In genomic region chr12:39587204-39587909, GRCm38 (mm10) we compare ENCODE assay signal across 22 mouse cellular contexts.
DNase-seq lines count a peak whose midpoint lies in the region; ATAC-seq lines count a peak whose summit lies in the region.
"Had no signal": no experiment of that assay in that cellular context is flagged by ENCODE, and none has a peak within 500 bp of the region (broad histone marks: within the 10 kb centered on the region; RNA-seq: fewer than 3 reads in every experiment).

No protein-coding gene starts in this region.

- H3K36me3 ChIP-seq in forebrain, embryonic 13.5 days (ENCODE audit: poor library complexity, severe bottlenecking), result no peaks in the 10 kb centered on the region
- H3K36me3 ChIP-seq in forebrain, embryonic 10.5 days (replicated peaks), result no peaks in the 10 kb centered on the region
- no peaks in the 10 kb centered on the region for H3K36me3 ChIP-seq in hindbrain, embryonic 15.5 days
- no peaks in the 10 kb centered on the region for H3K36me3 ChIP-seq in hindbrain, embryonic 12.5 days
- H3K36me3 ChIP-seq: G1E; kidney, embryonic 15.5 days had no signal

- no peaks in the 10 kb centered on the region for H3K27me3 ChIP-seq in forebrain, embryonic 13.5 days
- no peaks in the 10 kb centered on the region for H3K27me3 ChIP-seq in forebrain, embryonic 10.5 days (ENCODE audit: poor library complexity, severe bottlenecking)
- H3K27me3 ChIP-seq in hindbrain, embryonic 15.5 days, result no peaks in the 10 kb centered on the region
- no peaks in the 10 kb centered on the region for H3K27me3 ChIP-seq in hindbrain, embryonic 12.5 days
- H3K27me3 ChIP-seq: kidney, embryonic 15.5 days; megakaryocyte, embryonic 14.5 days had no signal

- no peak for DNase-seq in forebrain, embryonic 10.5 days (ENCODE audit: extremely low spot score, low spot score)
- DNase-seq in right cerebral cortex, postnatal 4 days, result peak; percentile 22
- no peak for DNase-seq in right cerebral cortex, adult 18-20 months
- DNase-seq in B cell, adult 2 months, result no peak
- no peak for DNase-seq in cerebellum, postnatal 10 days
- DNase-seq: adrenal gland, postnatal 14 days; cerebellum, adult 18-20 months; cerebellum, postnatal 36 days; gastrocnemius, postnatal 36 days; layer of hippocampus, adult 9-11 months; lung, adult 2 months; thymus, postnatal 14 days had no signal

- no peak overlapping the region for H3K27ac ChIP-seq in forebrain, embryonic 13.5 days
- no peak overlapping the region for H3K27ac ChIP-seq in forebrain, embryonic 10.5 days
- H3K27ac ChIP-seq in hindbrain, embryonic 15.5 days (replicated peaks), result no peak overlapping the region
- no peak overlapping the region for H3K27ac ChIP-seq in hindbrain, embryonic 12.5 days
- H3K27ac ChIP-seq: kidney, embryonic 15.5 days; left cerebral cortex, adult 2 months had no signal

- H3K9me3 ChIP-seq in forebrain, embryonic 13.5 days (replicated peaks), result no peaks in the 10 kb centered on the region
- H3K9me3 ChIP-seq in forebrain, embryonic 10.5 days, result no peaks in the 10 kb centered on the region
- no peaks in the 10 kb centered on the region for H3K9me3 ChIP-seq in hindbrain, embryonic 15.5 days
- H3K9me3 ChIP-seq in hindbrain, embryonic 12.5 days (replicated peaks), result no peaks in the 10 kb centered on the region
- H3K9me3 ChIP-seq: G1E; kidney, embryonic 15.5 days; megakaryocyte, embryonic 14.5 days had no signal

- H3K4me3 ChIP-seq in forebrain, embryonic 13.5 days, result no peak overlapping the region
- no peak overlapping the region for H3K4me3 ChIP-seq in forebrain, embryonic 10.5 days
- H3K4me3 ChIP-seq in hindbrain, embryonic 15.5 days, result no peak overlapping the region
- no peak overlapping the region for H3K4me3 ChIP-seq in hindbrain, embryonic 12.5 days
- H3K4me3 ChIP-seq: kidney, embryonic 15.5 days; left cerebral cortex, adult 2 months; megakaryocyte, embryonic 14.5 days had no signal

- 42% methylated on average over 5 of the region's 5 CpGs for WGBS in forebrain, embryonic 13.5 days
- WGBS in forebrain, embryonic 10.5 days, result 67% methylated on average over 5 of the region's 5 CpGs
- WGBS in hindbrain, embryonic 15.5 days, result 42% methylated on average over 5 of the region's 5 CpGs
- WGBS in hindbrain, embryonic 12.5 days, result 58% methylated on average over 5 of the region's 5 CpGs

- no peak overlapping the region for H3K9ac ChIP-seq in forebrain, embryonic 13.5 days
- no peak overlapping the region for H3K9ac ChIP-seq in hindbrain, embryonic 15.5 days
- H3K9ac ChIP-seq in hindbrain, embryonic 12.5 days, result no peak overlapping the region
- H3K9ac ChIP-seq: kidney, embryonic 15.5 days had no signal

- no peaks in the 10 kb centered on the region for H3K4me1 ChIP-seq in forebrain, embryonic 13.5 days
- H3K4me1 ChIP-seq in forebrain, embryonic 10.5 days, result no peaks in the 10 kb centered on the region
- no peaks in the 10 kb centered on the region for H3K4me1 ChIP-seq in hindbrain, embryonic 15.5 days (replicated peaks)
- H3K4me1 ChIP-seq in hindbrain, embryonic 12.5 days, result no peaks in the 10 kb centered on the region
- H3K4me1 ChIP-seq: kidney, embryonic 15.5 days; megakaryocyte, embryonic 14.5 days had no signal

- peak; percentile 21; the same call in 1 of the 2 replicates for ATAC-seq in forebrain, embryonic 13.5 days
- peak; percentile 61; the same call in 1 of the 2 replicates for ATAC-seq in hindbrain, embryonic 15.5 days (ENCODE audit: low FRiP score, low read depth)
- ATAC-seq in hindbrain, embryonic 12.5 days (ENCODE audit: low FRiP score), result no peak
- ATAC-seq: activated CD4-positive, CD25-positive, alpha-beta regulatory T cell, adult 4 months; intestine, postnatal 0 days had no signal

- H3K4me2 ChIP-seq in forebrain, embryonic 13.5 days, result no peak overlapping the region
- H3K4me2 ChIP-seq in hindbrain, embryonic 15.5 days, result no peak overlapping the region
- no peak overlapping the region for H3K4me2 ChIP-seq in hindbrain, embryonic 12.5 days (replicated peaks)
- H3K4me2 ChIP-seq: kidney, embryonic 15.5 days; liver, embryonic 11.5 days had no signal
